Mouse (Mus musculus) C2C12 (cell line): ENCODE measurements around the gene Vash1.

Experiments
- CEBPB ChIP-seq: IDR thresholded peaks from one replicate; pipeline ENCODE4 v1.6.1; 2011; ENCODE audit warnings: low read depth, mild to moderate bottlenecking, control low read depth, moderate library complexity
- CTCF ChIP-seq: IDR thresholded peaks from one replicate; pipeline ENCODE4 v1.5.1; 2011; ENCODE audit not compliant: control insufficient read depth, insufficient read depth, insufficient read length
- MYOD1 ChIP-seq: IDR thresholded peaks from one replicate; pipeline ENCODE4 v1.6.1; 2011; ENCODE audit warnings: low read depth; ENCODE audit not compliant: control insufficient read depth, insufficient read length
- MYOG ChIP-seq: IDR thresholded peaks from one replicate; pipeline ENCODE4 v1.6.1; 2011; ENCODE audit not compliant: control insufficient read depth, insufficient read length; ENCODE audit errors: extremely low read depth
- USF1 ChIP-seq: IDR thresholded peaks from one replicate; pipeline ENCODE4 v1.6.1; 2011; ENCODE audit warnings: low read depth, mild to moderate bottlenecking, control low read depth, moderate library complexity

DNA sequence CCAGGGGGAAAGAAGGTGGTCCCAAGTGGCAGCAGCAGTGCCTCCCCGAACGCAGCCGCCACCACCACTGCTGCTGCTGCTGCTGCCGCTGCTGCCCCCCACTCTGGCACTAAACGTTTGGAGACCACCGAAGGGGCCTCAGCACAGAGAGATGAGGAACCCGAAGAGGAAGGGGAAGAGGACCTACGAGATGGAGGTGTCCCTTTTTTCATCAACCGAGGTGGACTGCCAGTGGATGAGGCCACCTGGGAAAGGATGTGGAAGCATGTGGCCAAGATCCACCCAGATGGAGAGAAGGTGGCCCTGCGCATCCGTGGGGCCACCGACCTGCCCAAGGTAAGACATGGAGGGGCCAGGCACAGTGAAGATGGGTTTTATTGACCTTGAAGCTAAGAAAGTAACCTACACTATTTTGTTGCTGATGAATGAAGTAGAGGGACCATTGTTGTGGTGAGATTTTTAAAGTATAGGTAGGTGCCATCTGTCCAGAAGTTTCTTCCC lies 1.5 kb downstream of the Vash1 start:
- TF ChIP-seq CTCF (no peak), USF1 (no peak), CEBPB (no peak), MYOD1 (no peak), MYOG (no peak)
